Mouse (Mus musculus) neural tube, embryonic 11.5 days (tissue): ENCODE measurements around the gene Cenpb. TPM values are rescaled to one million over a fixed set of nuclear protein-coding genes. Genes with fewer than 3 reads are reported as not detected.

Experiments used
- ATAC-seq: fragments of 200-750 bp; cut with Nextera tagmentation; 2 replicates; pipeline ENCODE4 v1.8.0; 2017; ENCODE audit warnings: moderate number of reproducible peaks, mild to moderate bottlenecking, moderate TSS enrichment, moderate library complexity; ENCODE audit not compliant: insufficient read depth, low FRiP score, low TSS enrichment
- DNase-seq: peaks from one replicate; pipeline ENCODE4 v3.0.0-alpha.2; 2015; ENCODE audit warnings: low spot score
- H3K27ac ChIP-seq: fragments of 300-500 bp; sonication (generic); 2 replicates; pipeline ENCODE4 v1.5.1; 2014; ENCODE audit warnings: low read depth, mild to moderate bottlenecking, low read length
- H3K27me3 ChIP-seq: fragments of 300-500 bp; sonication (generic); 2 replicates; pipeline ENCODE4 v1.6.1; 2014; ENCODE audit warnings: mild to moderate bottlenecking, low read length, mixed read lengths; ENCODE audit not compliant: control insufficient read depth, insufficient read depth
- H3K36me3 ChIP-seq: fragments of 300-500 bp; sonication (generic); 2 replicates; pipeline ENCODE4 v1.6.1; 2014; ENCODE audit warnings: mild to moderate bottlenecking, low read length, moderate library complexity, mixed read lengths; ENCODE audit not compliant: control insufficient read depth, insufficient read depth
- H3K4me1 ChIP-seq: fragments of 300-500 bp; sonication (generic); 2 replicates; pipeline ENCODE4 v1.6.1; 2014; ENCODE audit warnings: low read length, mixed read lengths; ENCODE audit not compliant: control insufficient read depth, insufficient read depth
- H3K4me2 ChIP-seq: fragments of 300-500 bp; sonication (generic); 2 replicates; pipeline ENCODE4 v1.6.1; 2014; ENCODE audit warnings: low read depth, mild to moderate bottlenecking, moderate library complexity
- H3K4me3 ChIP-seq: fragments of 300-500 bp; sonication (generic); 2 replicates; pipeline ENCODE4 v1.5.1; 2014; ENCODE audit warnings: low read depth, low read length
- H3K9ac ChIP-seq: fragments of 300-500 bp; sonication (generic); 2 replicates; pipeline ENCODE4 v1.6.1; 2014; ENCODE audit warnings: mild to moderate bottlenecking, low read length
- H3K9me3 ChIP-seq: fragments of 300-500 bp; sonication (generic); 2 replicates; pipeline ENCODE4 v1.6.1; 2016; ENCODE audit warnings: low read length; ENCODE audit not compliant: control insufficient read depth
- WGBS: fragments of 180-500 bp; shearing (Covaris S2); extraction: QIAGEN DNeasy Blood & Tissue Kit; methylation state at CpG from one replicate; pipeline ENCODE4 v1.1.7; 2014; 5-methylcytosine and 5-hydroxymethylcytosine counted together
- polyA plus RNA-seq: library from polyadenylated mRNA; unstranded; fragments of >200 nt; fragmentation: Nextera tagmentation; extraction: Ambion mirVana; gene quantifications from 2 replicates; pipeline ENCODE4 v1.2.1, GENCODE M21; 2014

Cenpb gene
- polyA plus RNA-seq, 1 experiment from 2014 or later: 10.8 TPM

DNA sequence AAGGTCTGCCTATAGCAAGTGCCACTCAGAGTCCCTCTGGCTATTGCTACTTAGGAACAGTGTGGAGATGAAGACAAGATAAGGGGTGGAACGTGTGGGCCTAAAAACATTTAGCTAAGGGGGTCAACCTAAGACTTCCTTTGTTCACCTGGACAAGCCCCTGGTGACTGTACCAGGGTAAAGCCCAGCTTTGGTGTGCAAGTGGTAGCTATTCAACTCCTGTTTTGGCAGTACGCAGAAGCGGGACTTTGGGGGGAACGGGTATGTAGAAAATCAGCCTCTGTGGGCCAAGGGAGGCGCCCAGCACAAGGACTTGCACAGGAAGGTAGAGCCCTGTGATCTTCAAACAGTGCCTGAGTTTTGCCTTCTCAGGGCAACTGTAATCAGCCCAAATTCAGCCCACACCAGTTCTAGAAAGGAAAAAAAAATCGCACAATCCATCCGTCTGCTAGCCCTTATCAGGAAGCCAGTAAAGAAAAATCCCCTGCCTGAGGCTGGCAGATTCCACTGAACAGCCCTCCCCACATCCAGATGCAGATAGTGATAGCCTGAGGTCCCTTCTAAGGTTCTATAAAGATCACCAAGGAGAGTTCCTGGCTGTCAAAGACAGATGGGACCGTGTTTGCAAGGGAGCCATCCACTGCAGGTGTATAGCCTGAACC is 25.8 kb upstream of the Cenpb start:
- Histone ChIP-seq H3K4me3 (no peak overlapping the region), H3K27ac (no peak overlapping the region), H3K36me3 (no peaks in the 10 kb centered on the region), H3K4me2 (no peak overlapping the region), H3K4me1 (peaks cover 1% of the 10 kb centered on the region; the same call in 1 of the 2 replicates), H3K9me3 (no peaks in the 10 kb centered on the region), H3K27me3 (no peaks in the 10 kb centered on the region), H3K9ac (no peak overlapping the region)
- WGBS: 86% methylated on average over 8 of the region's 8 CpGs
- DNase-seq (no peak), ATAC-seq (no peak)

DNA sequence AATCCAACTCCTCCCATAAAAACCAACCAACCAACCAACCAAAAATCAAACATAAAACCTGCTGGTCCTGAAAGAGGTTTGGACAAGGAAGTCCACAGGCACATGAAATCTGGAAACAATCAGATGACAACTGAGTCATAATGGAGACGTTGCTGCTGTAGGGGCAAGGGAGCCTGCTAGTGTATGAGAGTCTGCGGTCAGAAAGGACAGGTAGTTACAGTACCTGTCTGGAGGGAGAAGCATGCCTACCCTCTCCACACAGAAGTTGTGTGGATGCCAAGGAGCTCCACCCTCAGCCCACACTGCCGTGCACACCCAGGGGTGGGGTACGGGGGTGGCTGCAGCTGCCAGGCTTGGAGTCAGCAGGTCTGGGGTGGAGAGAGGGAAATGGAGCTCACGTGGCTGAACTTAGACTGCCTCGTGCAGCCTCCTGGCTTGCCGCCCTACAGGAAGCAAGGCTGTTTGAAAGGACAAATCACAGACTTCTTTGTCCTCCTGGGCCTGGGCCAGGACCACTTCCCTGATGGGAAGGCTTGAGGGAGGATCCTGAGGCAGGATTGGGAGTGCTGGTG is 24.6 kb upstream of the Cenpb start:
- DNase-seq: no peak

DNA sequence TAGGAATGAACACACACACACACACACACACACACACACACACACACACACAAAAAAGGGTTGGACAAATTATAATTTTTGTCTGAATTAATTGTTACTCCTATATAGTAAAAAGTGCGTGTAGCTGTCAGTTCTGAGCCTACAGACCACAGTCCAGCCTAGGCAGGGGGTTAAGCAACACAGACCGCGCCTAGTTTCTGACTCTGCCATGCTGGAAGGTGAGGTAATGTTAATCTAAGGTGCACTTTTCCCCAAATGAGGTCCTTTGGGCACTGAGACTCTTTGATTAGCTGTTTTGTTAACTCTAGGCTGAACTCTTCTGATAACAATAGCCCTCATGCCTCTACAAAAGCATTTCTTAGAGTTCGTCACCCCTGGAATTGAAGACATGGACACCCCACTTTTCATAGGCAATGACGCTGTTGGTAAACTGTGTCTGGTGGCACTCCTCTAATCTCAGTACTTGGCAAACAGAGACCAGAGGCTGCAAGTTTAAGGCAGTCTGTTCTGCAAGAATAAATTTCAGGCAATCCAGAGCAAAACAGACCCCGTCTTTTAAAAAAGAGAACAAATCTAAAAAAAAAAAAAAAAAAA is 24.0 kb upstream of the Cenpb start:
- Histone ChIP-seq H3K4me1 (no peaks in the 10 kb centered on the region), H3K9me3 (no peaks in the 10 kb centered on the region), H3K4me2 (no peak overlapping the region), H3K4me3 (no peak overlapping the region), H3K27ac (no peak overlapping the region), H3K27me3 (no peaks in the 10 kb centered on the region), H3K9ac (no peak overlapping the region), H3K36me3 (no peaks in the 10 kb centered on the region)
- DNase-seq (no peak), ATAC-seq (no peak)
- WGBS: 90% methylated on average over 6 of the region's 6 CpGs

More for the DNA sequence above, 24.6 kb upstream of the Cenpb start:
- H3K27me3 ChIP-seq: no peaks in the 10 kb centered on the region
- no peaks in the 10 kb centered on the region for H3K9me3 ChIP-seq
- H3K27ac ChIP-seq: no peak overlapping the region
- H3K9ac ChIP-seq: no peak overlapping the region
- no peak for ATAC-seq
- WGBS: 63% methylated on average over 7 of the region's 7 CpGs
- H3K4me2 ChIP-seq: no peak overlapping the region
- no peak overlapping the region for H3K4me3 ChIP-seq
- no peaks in the 10 kb centered on the region for H3K36me3 ChIP-seq
- no peaks in the 10 kb centered on the region for H3K4me1 ChIP-seq

DNA sequence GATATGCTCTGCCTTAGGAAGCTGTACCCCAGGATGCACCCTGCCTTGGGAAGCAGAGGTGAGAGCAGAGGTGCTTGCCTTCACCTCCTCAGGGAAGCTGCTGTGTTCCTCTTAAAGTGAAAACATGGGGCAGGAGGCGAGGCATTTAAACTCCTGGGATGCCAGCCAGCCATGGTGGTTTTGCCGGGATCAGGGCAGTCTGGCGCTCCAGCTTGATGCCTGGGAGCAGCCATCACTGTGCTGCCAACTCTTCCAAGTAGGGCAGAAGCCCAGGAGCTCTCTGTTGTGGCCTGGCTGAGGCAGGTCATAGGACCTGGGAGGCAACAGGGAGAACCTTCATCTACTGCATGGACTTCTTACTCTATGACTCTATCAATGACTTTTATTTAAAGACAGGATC is 21.4 kb upstream of the Cenpb start:
- Histone ChIP-seq H3K9ac (no peak overlapping the region), H3K4me3 (no peak overlapping the region), H3K27ac (no peak overlapping the region), H3K36me3 (no peaks in the 10 kb centered on the region; the same call in 1 of the 2 replicates), H3K27me3 (no peaks in the 10 kb centered on the region), H3K4me2 (no peak overlapping the region), H3K9me3 (no peaks in the 10 kb centered on the region), H3K4me1 (no peaks in the 10 kb centered on the region)
- ATAC-seq (no peak), DNase-seq (no peak)
- WGBS: 98% methylated on average over 3 of the region's 3 CpGs

DNA sequence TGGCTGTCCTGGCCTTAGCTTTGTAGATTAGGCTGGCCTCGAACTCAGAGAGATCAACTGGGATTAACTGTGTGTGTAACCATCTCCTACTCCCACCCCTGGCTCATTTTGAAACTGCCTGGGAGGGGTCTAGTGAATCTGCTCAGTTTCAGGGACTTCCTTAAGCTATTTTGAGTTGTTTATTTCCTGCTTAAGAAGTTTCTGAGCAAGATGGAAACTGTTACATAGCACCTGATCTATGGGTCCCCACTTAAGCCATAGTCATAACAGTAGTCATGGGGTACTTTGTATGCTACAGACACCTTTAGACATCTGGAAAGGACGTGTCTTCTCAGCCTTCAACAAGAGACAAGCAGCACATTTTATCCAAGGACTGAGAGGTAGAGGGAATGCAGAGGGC is 20.8 kb upstream of the Cenpb start:
- WGBS: 77% methylated on average over 2 of the region's 2 CpGs
- ATAC-seq: no peak
- no peaks in the 10 kb centered on the region; the same call in 1 of the 2 replicates for H3K36me3 ChIP-seq

DNA sequence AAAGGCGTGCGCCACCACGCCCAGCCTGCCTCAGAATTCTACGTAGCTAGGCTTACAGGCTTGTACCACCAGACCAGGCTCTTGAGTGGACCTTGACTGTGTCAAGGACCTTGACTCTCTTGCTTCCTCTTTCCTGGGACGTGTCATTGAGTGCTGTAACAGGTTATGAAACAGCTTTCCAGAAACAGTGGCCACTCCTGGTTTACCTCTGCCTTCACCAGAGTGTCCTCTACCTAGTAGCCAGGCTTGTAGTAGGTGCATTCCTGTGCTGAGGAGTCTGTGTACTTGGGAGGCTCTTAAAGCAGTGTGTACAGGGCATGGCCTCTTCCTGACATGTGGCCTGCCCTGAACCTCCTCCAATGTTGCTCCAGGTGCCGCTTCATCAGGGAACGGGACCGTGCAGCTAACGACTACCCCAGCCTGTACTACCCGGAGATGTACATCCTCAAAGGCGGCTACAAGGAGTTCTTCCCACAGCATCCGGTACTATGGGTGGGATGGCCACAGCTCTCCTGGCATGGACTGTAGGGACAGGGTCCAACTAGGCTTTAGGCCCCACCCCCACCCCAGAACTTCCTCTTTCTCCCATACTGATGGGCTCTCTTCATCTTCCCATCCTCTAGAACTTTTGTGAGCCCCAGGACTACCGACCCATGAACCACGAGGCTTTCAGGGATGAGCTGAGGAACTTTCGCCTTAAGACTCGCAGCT is 16.9 kb upstream of the Cenpb start:
- no peaks in the 10 kb centered on the region for H3K27me3 ChIP-seq
- 92% methylated on average over 16 of the region's 16 CpGs for WGBS
- H3K4me1 ChIP-seq: no peaks in the 10 kb centered on the region
- H3K4me2 ChIP-seq: no peak overlapping the region
- no peak overlapping the region for H3K9ac ChIP-seq
- ATAC-seq (0 out of 2 replicates have a peak, but pooled peaks have one; percentile 26), DNase-seq (no peak)
- H3K9me3 ChIP-seq: no peaks in the 10 kb centered on the region
- H3K4me3 ChIP-seq: no peak overlapping the region
- peaks cover 6% of the 10 kb centered on the region for H3K36me3 ChIP-seq
- no peak overlapping the region for H3K27ac ChIP-seq

More for the DNA sequence above, 20.8 kb upstream of the Cenpb start:
- no peak overlapping the region for H3K4me2 ChIP-seq
- H3K4me1 ChIP-seq: no peaks in the 10 kb centered on the region
- H3K27me3 ChIP-seq: no peaks in the 10 kb centered on the region
- H3K27ac ChIP-seq: no peak overlapping the region
- no peaks in the 10 kb centered on the region for H3K9me3 ChIP-seq
- H3K9ac ChIP-seq: no peak overlapping the region
- DNase-seq: no peak
- H3K4me3 ChIP-seq: no peak overlapping the region

DNA sequence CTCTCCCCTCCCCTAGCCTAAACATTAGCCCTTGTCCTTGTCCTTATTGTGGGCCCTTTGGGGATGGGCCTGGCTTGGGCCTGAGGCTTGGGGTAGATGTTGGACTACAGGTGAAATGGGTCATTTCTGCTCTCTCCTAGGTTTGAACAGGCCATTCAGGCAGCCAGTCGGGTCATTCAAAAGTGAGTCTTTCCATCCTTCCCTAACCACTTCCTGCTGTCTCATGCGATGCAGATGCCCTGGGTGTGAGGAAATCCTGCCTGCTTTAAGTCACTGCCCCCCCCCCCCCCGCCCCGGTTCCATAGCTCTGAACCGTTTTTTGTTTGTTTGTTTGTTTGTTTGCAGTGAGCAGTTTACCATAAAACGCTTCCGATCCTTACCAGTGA is 11.1 kb upstream of the Cenpb start:
- H3K4me1 ChIP-seq: peaks cover 23% of the 10 kb centered on the region
- peak overlapping the region; percentile 84 for H3K27ac ChIP-seq
- H3K4me3 ChIP-seq: no peak overlapping the region
- no peak for DNase-seq
- H3K4me2 ChIP-seq: no peak overlapping the region
- H3K9me3 ChIP-seq: no peaks in the 10 kb centered on the region
- no peak; the same call in 1 of the 2 replicates for ATAC-seq
- H3K36me3 ChIP-seq: peaks cover 8% of the 10 kb centered on the region
- WGBS: 78% methylated on average over 7 of the region's 7 CpGs
- no peak overlapping the region for H3K9ac ChIP-seq
- H3K27me3 ChIP-seq: no peaks in the 10 kb centered on the region

DNA sequence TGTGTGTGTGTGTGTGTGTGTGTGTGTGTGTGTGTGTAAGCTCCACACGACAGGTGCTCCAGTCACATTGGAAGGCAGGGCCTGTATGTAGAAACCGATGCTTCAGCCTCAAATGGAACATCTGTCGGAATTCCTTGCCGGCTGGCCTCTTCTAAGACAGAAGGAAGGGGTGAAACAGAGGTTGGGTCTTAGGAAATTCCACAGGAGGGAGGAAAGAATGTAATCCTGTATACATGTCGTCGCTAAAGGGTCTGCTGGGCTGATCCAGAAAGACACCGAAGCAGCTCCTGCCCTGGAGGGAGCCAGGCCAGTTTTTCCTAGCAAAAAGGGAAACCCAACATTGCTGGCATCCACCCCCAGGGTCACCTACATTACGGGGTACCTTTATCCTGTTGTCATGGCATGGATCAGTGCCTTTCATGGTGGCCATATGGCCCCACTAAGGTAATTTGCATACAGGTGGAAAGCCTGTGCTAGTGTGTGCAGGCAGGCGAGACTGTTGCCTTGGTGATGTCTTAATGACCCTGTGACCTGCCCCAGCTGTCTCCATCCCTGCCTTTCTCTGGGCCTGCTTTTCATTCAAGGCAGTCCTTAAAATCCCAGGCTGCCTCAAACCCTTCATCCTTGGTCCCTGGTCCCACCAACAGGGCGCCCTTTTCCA is 10.6 kb upstream of the Cenpb start:
- peaks cover 24% of the 10 kb centered on the region for H3K4me1 ChIP-seq
- no peaks in the 10 kb centered on the region for H3K27me3 ChIP-seq
- H3K9ac ChIP-seq: no peak overlapping the region
- ATAC-seq (peak; percentile 81), DNase-seq (peak; percentile 78)
- H3K4me2 ChIP-seq: peak overlapping the region; percentile 13
- no peak overlapping the region for H3K4me3 ChIP-seq
- peak overlapping the region; percentile 84 for H3K27ac ChIP-seq
- H3K9me3 ChIP-seq: no peaks in the 10 kb centered on the region
- H3K36me3 ChIP-seq: peaks cover 8% of the 10 kb centered on the region
- WGBS: 16% methylated on average over 10 of the region's 10 CpGs
